Mouse (Mus musculus) kidney, adult 9 months (tissue): ENCODE measurements around the gene Pramef12.
"Not testable (repeated sequence)": the region's sequence is repeated elsewhere in the genome, so short reads cannot be mapped to it uniquely, and the experiment has no call there.

Source experiments
- DNase-seq: peaks from one replicate; pipeline ENCODE4 v3.0.0; 2022

Pramef12 gene

DNA sequence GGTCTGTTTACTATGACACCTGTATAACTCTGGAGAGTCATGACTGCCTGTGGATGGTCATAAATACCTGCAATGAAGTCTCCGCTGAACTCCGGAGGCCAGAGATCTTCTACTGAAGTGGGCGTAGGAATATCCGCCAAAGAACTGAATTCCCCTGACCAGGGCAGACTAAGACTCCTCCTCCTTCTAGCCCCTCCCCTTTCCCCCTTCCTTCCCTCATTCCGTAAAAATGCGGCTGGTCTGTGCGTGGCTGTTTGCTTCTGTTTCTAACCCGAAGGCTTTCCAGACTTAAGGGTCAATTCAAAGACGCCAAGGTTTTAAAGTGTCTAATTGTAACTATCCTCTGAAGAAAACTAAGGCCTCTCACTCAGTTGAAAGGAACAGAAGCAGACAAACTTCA lies at the start of gene Pramef12:
TSS of gene Pramef12 (minus strand) at position 175 of the 400 bp plus-strand sequence.
- no peak for DNase-seq

DNA sequence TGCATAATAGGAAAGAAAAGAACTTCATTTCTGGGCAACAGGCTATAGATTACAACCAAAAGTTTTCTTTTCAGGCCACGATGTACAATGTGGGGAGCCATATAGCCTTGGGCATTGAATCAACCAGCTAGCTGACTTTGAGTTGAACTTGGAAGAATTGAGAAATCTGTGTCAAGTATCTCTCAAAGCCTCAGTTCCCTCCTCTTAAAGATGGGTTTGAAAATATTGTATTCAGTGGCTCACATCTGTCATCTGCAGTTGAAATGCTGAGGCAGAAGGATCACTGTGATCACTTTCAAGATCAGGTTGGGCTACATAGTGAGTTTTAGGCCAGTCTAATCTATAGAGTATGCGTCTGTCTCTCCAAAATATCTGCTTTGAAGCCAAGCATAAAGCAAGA lies 45.0 kb upstream of the Pramef12 start, which contains the start of gene Gm9944:
TSS of gene Gm9944 (minus strand) at position 101 of the 400 bp plus-strand sequence.
- DNase-seq, result no peak

DNA sequence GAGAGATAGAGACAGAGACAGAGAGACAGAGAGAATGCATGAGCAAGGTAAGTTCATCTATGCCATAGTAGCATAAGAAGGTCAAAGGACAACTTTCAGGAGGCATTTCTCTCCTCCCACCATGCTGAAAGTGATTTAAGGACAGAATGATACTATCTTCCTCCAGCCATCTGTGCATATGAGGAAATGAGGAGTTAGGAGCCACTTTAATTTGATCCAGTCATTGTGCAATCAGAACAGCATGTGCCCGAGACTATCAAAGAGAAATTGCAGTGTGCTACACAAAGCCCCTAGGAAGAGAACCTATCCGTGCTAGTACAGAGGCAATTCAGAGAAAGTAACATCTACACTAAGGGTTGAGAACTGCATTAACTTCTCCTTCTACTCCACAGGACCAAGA lies 40.3 kb upstream of the Pramef12 start:
- DNase-seq, result no peak

DNA sequence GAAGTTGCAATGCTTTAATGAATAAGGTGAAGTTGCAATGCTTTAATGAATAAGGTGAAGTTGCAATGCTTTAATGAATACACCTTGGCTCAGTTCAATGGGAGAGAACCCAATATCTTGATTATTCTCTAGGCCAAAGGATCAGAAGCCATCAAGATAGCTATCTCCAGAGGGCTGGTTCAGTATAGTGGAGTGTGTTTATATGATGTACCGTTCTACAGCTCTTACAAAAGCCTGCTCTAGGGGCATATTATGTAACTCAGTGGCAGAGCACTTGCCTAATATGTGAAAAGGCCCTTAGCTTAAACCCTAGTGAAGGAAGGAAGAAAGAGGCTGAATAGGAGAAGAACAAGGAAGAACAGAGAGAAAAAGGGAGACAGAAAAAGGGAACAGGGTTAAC lies 33.3 kb upstream of the Pramef12 start:
- DNase-seq, result no peak

DNA sequence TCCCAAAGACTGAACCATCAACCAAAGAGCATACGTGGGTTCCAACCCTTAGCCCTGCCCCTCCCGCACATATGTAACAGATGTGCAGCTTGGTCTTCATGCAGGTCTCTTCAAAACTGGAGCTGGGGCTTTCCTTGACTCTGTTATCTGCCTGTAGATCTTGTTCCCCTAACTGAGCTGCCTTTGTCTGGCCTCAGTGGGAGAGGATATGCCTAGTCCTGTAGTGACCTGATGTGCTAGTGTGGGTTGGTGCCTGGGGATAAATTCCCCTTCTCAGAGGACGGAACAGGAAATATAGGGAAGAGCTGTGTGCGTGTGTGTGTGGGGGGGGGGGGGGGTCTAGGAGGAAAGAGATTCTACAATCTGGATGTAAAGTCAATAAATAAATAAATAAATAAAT lies 32.8 kb upstream of the Pramef12 start:
- DNase-seq, result no peak

DNA sequence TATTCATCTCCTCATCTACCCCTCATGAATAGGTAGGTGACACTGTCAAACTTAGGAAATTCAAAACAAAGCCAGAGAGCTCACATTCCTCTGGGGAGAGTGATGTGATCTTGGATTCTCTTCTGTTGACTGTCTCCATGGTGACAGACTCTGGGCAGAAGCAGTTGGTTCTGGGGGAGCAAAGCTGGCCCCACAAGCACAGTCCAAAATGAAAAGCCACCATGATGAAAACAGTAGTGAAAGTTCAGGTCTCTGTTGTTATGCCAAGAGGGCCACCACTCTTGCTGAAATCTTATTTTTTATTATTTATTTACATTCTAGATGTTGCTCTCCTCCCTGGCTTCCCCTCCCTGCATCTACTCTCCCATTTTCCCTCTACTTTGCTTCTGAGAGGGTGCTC lies 30.4 kb upstream of the Pramef12 start, which contains the start of gene 1700012P22Rik:
TSS of gene 1700012P22Rik (minus strand) at position 101 of the 400 bp plus-strand sequence.
- no peak for DNase-seq

GRCm38 (mm10) chr4:144433216-144433615 lies 25.0 kb upstream of the Pramef12 start:
- DNase-seq, result no peak

DNA sequence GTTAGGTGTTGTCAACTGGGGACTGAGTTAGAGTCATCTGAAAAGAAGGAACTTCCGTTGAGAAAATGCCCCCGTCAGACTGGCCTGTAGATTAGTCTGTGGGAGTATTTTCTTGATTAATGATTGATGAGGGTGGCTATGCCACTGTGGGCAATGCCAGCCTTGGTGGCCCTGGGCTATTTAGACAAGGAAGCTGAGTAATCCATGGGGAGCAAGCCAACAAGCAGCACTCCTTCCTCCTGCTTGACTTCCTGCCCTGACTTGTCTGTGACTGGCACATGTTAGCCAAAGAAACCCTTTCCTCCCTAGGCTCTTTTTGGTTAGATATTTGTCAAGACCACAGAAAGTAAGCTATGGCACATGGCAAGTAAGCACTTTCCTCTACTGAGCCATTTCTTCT lies 22.5 kb upstream of the Pramef12 start:
- DNase-seq, result no peak

DNA sequence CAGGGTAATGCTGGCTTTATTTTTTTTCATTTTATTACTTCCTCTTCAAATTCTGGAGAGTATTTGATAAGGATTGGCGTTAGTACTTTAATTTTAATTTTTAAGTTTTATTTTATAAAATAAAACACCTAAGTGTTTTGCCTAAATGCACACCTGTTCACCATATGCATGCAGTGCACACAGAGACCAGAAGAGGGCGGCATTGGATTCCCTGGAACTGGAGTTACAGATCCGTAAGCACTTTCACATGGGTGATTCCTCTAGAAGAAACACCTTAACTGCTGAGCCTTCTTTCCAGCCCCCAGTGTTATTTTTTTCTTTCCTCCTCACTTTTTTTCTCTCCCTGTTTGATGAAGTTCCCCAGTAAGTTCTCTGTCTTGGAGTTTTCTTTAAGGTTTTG lies 20.6 kb upstream of the Pramef12 start:
- DNase-seq, result peak; percentile 54

GRCm38 (mm10) chr4:144424590-144424989 lies 16.3 kb upstream of the Pramef12 start:
- DNase-seq, result no peak

DNA sequence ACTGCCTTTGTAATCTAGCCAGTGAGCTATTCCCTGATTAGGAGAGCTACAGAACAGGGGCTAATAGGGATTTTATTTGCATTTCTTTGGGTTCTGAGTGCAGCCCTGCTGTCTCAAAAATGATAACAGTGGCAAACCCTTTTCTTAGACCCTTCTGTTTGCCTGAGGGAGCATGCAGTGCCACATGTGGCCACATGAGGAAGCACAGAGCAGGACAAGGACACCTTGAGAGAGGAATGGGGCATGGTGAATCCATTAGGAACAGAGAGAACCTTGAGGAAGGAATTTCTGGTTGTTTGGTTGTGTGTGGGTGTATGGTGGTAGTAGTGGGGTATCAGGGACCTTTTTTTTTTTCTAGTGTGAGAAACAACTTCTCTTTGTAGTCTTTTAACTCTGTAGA lies 12.4 kb upstream of the Pramef12 start:
- no peak for DNase-seq

DNA sequence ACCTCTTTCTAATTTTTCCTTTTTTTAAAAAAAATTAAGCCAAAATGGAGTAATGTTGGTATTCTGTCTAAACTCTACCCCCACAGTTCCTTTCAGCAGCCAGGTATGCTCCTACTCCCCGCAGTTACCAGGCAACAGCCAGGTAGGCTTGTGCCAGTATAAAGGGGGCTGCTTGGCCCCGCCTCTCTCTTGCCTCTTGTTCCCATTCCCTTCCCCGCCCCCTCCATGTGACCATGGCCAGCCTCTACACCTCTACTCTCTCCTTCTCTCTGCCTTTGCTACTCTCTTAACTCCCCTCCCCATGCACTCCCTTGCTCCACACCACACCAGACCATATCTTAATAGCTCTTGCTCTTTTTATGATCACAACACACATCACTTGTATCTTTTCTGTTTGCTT lies 2.0 kb downstream of the Pramef12 start:
- no peak for DNase-seq

GRCm38 (mm10) chr4:144404456-144405086 lies 3.7 kb downstream of the Pramef12 start:
- DNase-seq, result peak; percentile 5

DNA sequence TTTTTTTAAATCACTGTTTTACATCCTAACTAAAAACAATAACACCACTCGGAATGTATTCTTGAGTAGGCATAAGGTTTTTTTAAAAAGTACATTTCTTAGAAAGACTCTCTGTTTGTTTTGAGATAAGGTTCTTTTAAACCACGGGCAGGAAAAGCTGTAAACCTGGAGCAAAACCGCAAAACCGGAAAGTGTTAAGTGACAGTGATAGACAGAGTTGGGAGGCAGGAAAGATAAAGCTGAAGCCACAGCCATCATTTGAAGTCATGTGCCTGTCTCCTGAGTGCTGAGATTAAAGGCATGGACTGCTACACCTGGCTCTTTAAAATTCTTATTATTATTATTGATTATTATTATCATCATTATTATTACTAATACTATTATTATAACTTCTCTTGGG lies 5.6 kb downstream of the Pramef12 start:
- no peak for DNase-seq

DNA sequence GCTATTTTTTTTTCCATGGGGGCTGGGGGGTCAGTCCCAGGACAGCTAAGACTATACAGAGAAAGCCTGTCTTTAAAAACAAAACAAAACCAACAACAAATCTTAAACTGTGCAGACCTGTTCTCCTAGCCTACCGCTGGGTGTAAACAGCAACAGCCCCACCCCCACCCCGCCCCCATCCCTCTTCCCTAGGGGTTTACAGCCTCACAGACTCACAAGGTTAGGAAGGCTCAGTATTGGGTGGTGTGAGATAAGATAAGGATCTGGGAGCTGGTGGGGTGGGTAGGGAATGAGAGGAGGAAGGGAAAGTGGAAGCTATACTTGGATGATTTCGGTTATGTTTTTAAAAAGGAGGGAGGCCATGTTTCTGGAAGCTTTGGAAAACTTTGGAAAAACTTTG lies 11.9 kb downstream of the Pramef12 start:
- DNase-seq, result no peak

DNA sequence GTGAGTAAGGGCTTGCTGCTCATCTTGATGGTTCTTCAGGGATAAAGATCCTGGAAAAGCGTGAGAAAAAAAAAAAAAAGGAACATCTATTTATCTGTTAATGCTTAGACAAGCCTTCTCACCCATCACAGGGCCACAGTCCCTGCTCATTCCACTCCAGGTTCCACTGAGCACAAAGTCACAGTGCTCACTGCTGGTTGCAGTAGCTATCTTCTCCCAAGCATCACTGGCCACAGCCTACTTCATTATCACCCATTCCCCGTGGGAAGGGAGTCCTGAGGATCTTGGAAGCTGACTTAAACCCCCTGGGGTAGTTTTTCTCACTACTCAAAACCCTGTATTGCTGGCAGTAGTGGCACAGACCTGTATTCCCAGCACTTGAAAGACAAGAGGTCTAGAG lies 30.4 kb downstream of the Pramef12 start, which contains the start of gene Pramef20:
TSS of gene Pramef20 (minus strand) at position 23 of the 400 bp plus-strand sequence.
- no peak for DNase-seq

- not testable (repeated sequence) for DNase-seq
Measured at GRCm38 (mm10) chr4:144357642-144358041, 50.6 kb downstream of the Pramef12 start, which contains the start of gene Gm13119. TSS of gene Gm13119 (plus strand) at chr4:144357942.
